Comparison of ENCODE assay signal across 9 mouse cellular contexts in genomic region chr1:174674586-174674985, GRCm38 (mm10).
DNase-seq lines count a peak whose midpoint lies in the region; ATAC-seq lines count a peak whose summit lies in the region.
"Had no signal": no experiment of that assay in that cellular context is flagged by ENCODE, and none has a peak within 500 bp of the region (broad histone marks: within the 10 kb centered on the region; RNA-seq: fewer than 3 reads in every experiment).

No protein-coding gene starts in this region.

- 62% methylated on average over 8 of the region's 8 CpGs for WGBS in hindbrain, embryonic 11.5 days
- 60% methylated on average over 8 of the region's 8 CpGs for WGBS in hindbrain, embryonic 14.5 days

- intact Hi-C loops in heart, postnatal 10 days (cut with DNase I), result no loop called here

- H3K4me1 ChIP-seq in hindbrain, embryonic 11.5 days (replicated peaks; ENCODE audit: control insufficient read depth, insufficient read depth, low read length), result no peaks in the 10 kb centered on the region
- H3K4me1 ChIP-seq in hindbrain, embryonic 14.5 days (replicated peaks; ENCODE audit: control insufficient read depth, insufficient read depth, low read length), result no peaks in the 10 kb centered on the region

- ATAC-seq in hindbrain, embryonic 11.5 days (ENCODE audit: low FRiP score), result peak; percentile 33; the same call in 1 of the 2 replicates
- ATAC-seq in hindbrain, embryonic 14.5 days (ENCODE audit: low FRiP score), result no peak
- ATAC-seq: activated CD4-positive, CD25-positive, alpha-beta regulatory T cell, adult 4 months had no signal

- H3K4me2 ChIP-seq in hindbrain, embryonic 11.5 days (replicated peaks; ENCODE audit: low read depth, low read length), result no peak overlapping the region
- H3K4me2 ChIP-seq in hindbrain, embryonic 14.5 days (replicated peaks), result no peak overlapping the region

- DNase-seq in hindbrain, embryonic 11.5 days (ENCODE audit: low spot score), result peak; percentile 23
- DNase-seq in hindbrain, embryonic 14.5 days (ENCODE audit: low spot score), result no peak
- peak; percentile 8 for DNase-seq in thymus, postnatal 14 days
- DNase-seq in thymus, adult 18-20 months, result no peak
- DNase-seq in c-Kit-negative CD71-positive TER-119-positive erythroid progenitor cells, embryonic 14.5 days (ENCODE audit: low read depth, low spot score), result peak; percentile 6
- peak; percentile 48 for DNase-seq in testis, postnatal 10 days (ENCODE audit: low spot score)
- no peak for DNase-seq in T-cell, adult 2 months (ENCODE audit: low spot score)
- no peak for DNase-seq in heart, postnatal 10 days

- no peak overlapping the region for H3K9ac ChIP-seq in hindbrain, embryonic 11.5 days (ENCODE audit: low read depth, low read length)
- H3K9ac ChIP-seq in hindbrain, embryonic 14.5 days, result no peak overlapping the region

- no peak overlapping the region for H3K27ac ChIP-seq in hindbrain, embryonic 11.5 days (ENCODE audit: low read depth, low read length)
- no peak overlapping the region for H3K27ac ChIP-seq in hindbrain, embryonic 14.5 days

- no peaks in the 10 kb centered on the region for H3K9me3 ChIP-seq in hindbrain, embryonic 11.5 days (ENCODE audit: control insufficient read depth, low read length)
- no peaks in the 10 kb centered on the region for H3K9me3 ChIP-seq in hindbrain, embryonic 14.5 days (ENCODE audit: control insufficient read depth, low read length)

- no peaks in the 10 kb centered on the region for H3K27me3 ChIP-seq in hindbrain, embryonic 11.5 days (ENCODE audit: control insufficient read depth, insufficient read depth, low read length)
- no peaks in the 10 kb centered on the region for H3K27me3 ChIP-seq in hindbrain, embryonic 14.5 days (ENCODE audit: control insufficient read depth, insufficient read depth, low read length)

- no peaks in the 10 kb centered on the region for H3K36me3 ChIP-seq in hindbrain, embryonic 11.5 days (ENCODE audit: control insufficient read depth, insufficient read depth, low read length)
- no peaks in the 10 kb centered on the region for H3K36me3 ChIP-seq in hindbrain, embryonic 14.5 days (replicated peaks; ENCODE audit: control insufficient read depth, insufficient read depth)

- H3K4me3 ChIP-seq in hindbrain, embryonic 11.5 days (ENCODE audit: low read depth, low read length), result no peak overlapping the region
- no peak overlapping the region for H3K4me3 ChIP-seq in hindbrain, embryonic 14.5 days (replicated peaks; ENCODE audit: low read length)

Comparison
In these comparisons a context has a peak if more than half of its experiments do, and no peak if none do; other contexts are left out.
1. DNase-seq: peak in hindbrain, embryonic 11.5 days (single experiment), thymus, postnatal 14 days (single experiment), c-Kit-negative CD71-positive TER-119-positive erythroid progenitor cells, embryonic 14.5 days (single experiment) and testis, postnatal 10 days (single experiment); none in hindbrain, embryonic 14.5 days (single experiment), thymus, adult 18-20 months (0 of 2), T-cell, adult 2 months (single experiment) and heart, postnatal 10 days (0 of 2).